ENCODE assay signal across 20 mouse cellular contexts in genomic region chr10:23233425-23233824, GRCm38 (mm10).
DNase-seq lines count a peak whose midpoint lies in the region; ATAC-seq and TF ChIP-seq lines count a peak whose summit lies in the region.
"Had no signal": no experiment of that assay in that cellular context is flagged by ENCODE, and none has a peak within 500 bp of the region (broad histone marks: within the 10 kb centered on the region; RNA-seq: fewer than 3 reads in every experiment).

No protein-coding gene starts in this region.

- H3K27me3 ChIP-seq in forebrain, postnatal 0 days (ENCODE audit: insufficient read depth, low read length): no peaks in the 10 kb centered on the region
- H3K27me3 ChIP-seq: forebrain, embryonic 12.5 days; heart, embryonic 13.5 days; hindbrain, embryonic 15.5 days; Patski had no signal

- H3K9me3 ChIP-seq in forebrain, postnatal 0 days (ENCODE audit: low read length): no peaks in the 10 kb centered on the region
- H3K9me3 ChIP-seq: forebrain, embryonic 12.5 days; heart, embryonic 13.5 days; hindbrain, embryonic 15.5 days had no signal

- no peak overlapping the region for H3K27ac ChIP-seq in forebrain, postnatal 0 days (ENCODE audit: low read depth, low read length)
- H3K27ac ChIP-seq: forebrain, embryonic 12.5 days; heart, embryonic 13.5 days; hindbrain, embryonic 15.5 days had no signal

- no peak for TF ChIP-seq CTCF in forebrain, postnatal 0 days (IDR thresholded peaks at IDR 0.05; ENCODE audit: low read depth)

- 81% methylated on average over 6 of the region's 6 CpGs for WGBS in forebrain, postnatal 0 days

- H3K36me3 ChIP-seq in forebrain, postnatal 0 days (ENCODE audit: insufficient read depth): no peaks in the 10 kb centered on the region
- H3K36me3 ChIP-seq: forebrain, embryonic 12.5 days; heart, embryonic 13.5 days; hindbrain, embryonic 15.5 days had no signal

- H3K4me3 ChIP-seq in forebrain, postnatal 0 days (ENCODE audit: low read depth, low read length): no peak overlapping the region
- H3K4me3 ChIP-seq: forebrain, embryonic 12.5 days; heart, embryonic 13.5 days; hindbrain, embryonic 15.5 days had no signal

- DNase-seq in gastrocnemius, adult 8-10 months (ENCODE audit: low spot score in 2 of 2): peak; percentile 8
- no peak for DNase-seq in gastrocnemius, postnatal 4 days (ENCODE audit: low spot score in 2 of 2)
- peak; percentile 67 for DNase-seq in 3T3-L1 (ENCODE audit: low read depth, low spot score)
- DNase-seq in fibroblast of lung, adult 2 months (ENCODE audit: low read depth): peak; percentile 67
- DNase-seq in spleen, adult 18-20 months: no peak
- no peak for DNase-seq in forebrain, postnatal 0 days
- DNase-seq: adrenal gland, postnatal 14 days; cerebellum, adult 18-20 months; cerebellum, postnatal 10 days; gastrocnemius, postnatal 14 days; heart, adult 11 months; heart, postnatal 36 days; kidney, adult 18-20 months had no signal

- no peak for ATAC-seq in forebrain, postnatal 0 days
- ATAC-seq: activated CD4-positive, CD25-positive, alpha-beta regulatory T cell, adult 4 months; forebrain, embryonic 16.5 days; inflammation-experienced regulatory T-cells, adult 6 months; Patski had no signal

- no peak overlapping the region for H3K4me2 ChIP-seq in forebrain, postnatal 0 days (ENCODE audit: low read depth)
- H3K4me2 ChIP-seq: forebrain, embryonic 12.5 days; heart, embryonic 13.5 days; hindbrain, embryonic 15.5 days had no signal

- no peak overlapping the region for H3K9ac ChIP-seq in forebrain, postnatal 0 days
- H3K9ac ChIP-seq: forebrain, embryonic 12.5 days; heart, embryonic 13.5 days; hindbrain, embryonic 15.5 days had no signal

- H3K4me1 ChIP-seq in forebrain, postnatal 0 days (ENCODE audit: insufficient read depth): no peaks in the 10 kb centered on the region
- H3K4me1 ChIP-seq: forebrain, embryonic 12.5 days; hindbrain, embryonic 15.5 days had no signal

Comparison
In these comparisons a context has a peak if more than half of its experiments do, and no peak if none do; other contexts are left out.
1. DNase-seq: peak in gastrocnemius, adult 8-10 months (2 of 2), 3T3-L1 (single experiment) and fibroblast of lung, adult 2 months (single experiment); none in gastrocnemius, postnatal 4 days (0 of 2), spleen, adult 18-20 months (0 of 2) and forebrain, postnatal 0 days (single experiment).